Mouse (Mus musculus) forebrain, embryonic 11.5 days (tissue): ENCODE data around the gene Cdip1. TPM values are rescaled to one million over a fixed set of nuclear protein-coding genes. Genes with fewer than 3 reads are reported as not detected.

Experiments
- ATAC-seq: fragments of 200-750 bp; cut with Nextera tagmentation; replicated peaks from 2 replicates; pipeline ENCODE4 v1.8.0; 2017; ENCODE audit warnings: moderate TSS enrichment; ENCODE audit not compliant: low FRiP score
- DNase-seq: peaks from one replicate; pipeline ENCODE4 v3.0.0-alpha.2; 2017; ENCODE audit warnings: low spot score
- H3K27ac ChIP-seq: fragments of 300-500 bp; sonication (generic); 2 replicates; pipeline ENCODE4 v1.5.1; 2014; ENCODE audit warnings: low read depth, low read length
- H3K27me3 ChIP-seq: fragments of 300-500 bp; sonication (generic); 2 replicates; pipeline ENCODE4 v1.6.1; 2014; ENCODE audit warnings: mild to moderate bottlenecking, low read length, mixed read lengths; ENCODE audit not compliant: control insufficient read depth, insufficient read depth
- H3K36me3 ChIP-seq: fragments of 300-500 bp; sonication (generic); 2 replicates; pipeline ENCODE4 v1.6.1; 2014; ENCODE audit warnings: mild to moderate bottlenecking, low read length, moderate library complexity, mixed read lengths; ENCODE audit not compliant: control insufficient read depth, insufficient read depth
- H3K4me1 ChIP-seq: fragments of 300-500 bp; sonication (generic); replicated peaks from 2 replicates; pipeline ENCODE4 v1.6.1; 2014; ENCODE audit warnings: low read length, mixed read lengths; ENCODE audit not compliant: control insufficient read depth, insufficient read depth
- H3K4me2 ChIP-seq: fragments of 300-500 bp; sonication (generic); 2 replicates; pipeline ENCODE4 v1.6.1; 2014; ENCODE audit warnings: low read depth, mild to moderate bottlenecking, low read length, moderate library complexity, mixed read lengths; ENCODE audit not compliant: severe bottlenecking
- H3K4me3 ChIP-seq: fragments of 300-500 bp; sonication (generic); 2 replicates; pipeline ENCODE4 v1.5.1; 2014; ENCODE audit warnings: low read depth, low read length
- H3K9ac ChIP-seq: fragments of 300-500 bp; sonication (generic); 2 replicates; pipeline ENCODE4 v1.6.1; 2014; ENCODE audit warnings: low read length
- H3K9me3 ChIP-seq: fragments of 300-500 bp; sonication (generic); 2 replicates; pipeline ENCODE4 v1.6.1; 2016; ENCODE audit warnings: low read length, mixed read lengths; ENCODE audit not compliant: control insufficient read depth
- WGBS: fragments of 180-500 bp; shearing (Covaris S2); extraction: QIAGEN DNeasy Blood & Tissue Kit; methylation state at CpG from one replicate; pipeline ENCODE4 v1.1.7; 2014; 5-methylcytosine and 5-hydroxymethylcytosine counted together
- polyA plus RNA-seq: library from polyadenylated mRNA; unstranded; fragments of >200 nt; fragmentation: Nextera tagmentation; extraction: Ambion mirVana; gene quantifications from 2 replicates; pipeline ENCODE4 v1.2.1, GENCODE M21; 2014

Gene Cdip1
- polyA plus RNA-seq, 1 experiment from 2014 or later: 109 TPM

GRCm38 (mm10) chr16:4778940-4779339 is 11.2 kb downstream of the Cdip1 start:
- no peaks in the 10 kb centered on the region for H3K9me3 ChIP-seq
- WGBS: 95% methylated on average over 4 of the region's 4 CpGs
- no peaks in the 10 kb centered on the region for H3K27me3 ChIP-seq
- no peaks in the 10 kb centered on the region; the same call in 1 of the 2 replicates for H3K36me3 ChIP-seq
- H3K4me3 ChIP-seq: no peak overlapping the region
- DNase-seq: no peak
- no peak overlapping the region for H3K4me2 ChIP-seq
- no peak for ATAC-seq
- H3K4me1 ChIP-seq: no peaks in the 10 kb centered on the region
- H3K27ac ChIP-seq: no peak overlapping the region
- no peak overlapping the region for H3K9ac ChIP-seq

GRCm38 (mm10) chr16:4777905-4778609 is 12.0 kb downstream of the Cdip1 start:
- no peak overlapping the region for H3K4me3 ChIP-seq
- no peak for ATAC-seq
- H3K4me1 ChIP-seq: no peaks in the 10 kb centered on the region
- no peaks in the 10 kb centered on the region for H3K27me3 ChIP-seq
- no peaks in the 10 kb centered on the region for H3K36me3 ChIP-seq
- H3K9me3 ChIP-seq: no peaks in the 10 kb centered on the region
- no peak overlapping the region for H3K27ac ChIP-seq
- no peak overlapping the region for H3K4me2 ChIP-seq
- no peak overlapping the region for H3K9ac ChIP-seq
- DNase-seq: no peak
- WGBS: 91% methylated on average over 4 of the region's 4 CpGs

GRCm38 (mm10) chr16:4777171-4777904 is 12.8 kb downstream of the Cdip1 start:
- H3K27me3 ChIP-seq: no peaks in the 10 kb centered on the region
- no peak overlapping the region for H3K4me2 ChIP-seq
- DNase-seq (no peak), ATAC-seq (no peak)
- no peak overlapping the region for H3K4me3 ChIP-seq
- H3K9me3 ChIP-seq: no peaks in the 10 kb centered on the region
- no peaks in the 10 kb centered on the region for H3K4me1 ChIP-seq
- 100% methylated on average over 3 of the region's 3 CpGs for WGBS
- no peaks in the 10 kb centered on the region for H3K36me3 ChIP-seq
- no peak overlapping the region for H3K9ac ChIP-seq
- no peak overlapping the region for H3K27ac ChIP-seq

- Histone ChIP-seq H3K27me3 (no peaks in the 10 kb centered on the region), H3K9ac (no peak overlapping the region), H3K36me3 (peaks cover 10% of the 10 kb centered on the region), H3K4me1 (no peaks in the 10 kb centered on the region), H3K4me3 (no peak overlapping the region), H3K27ac (no peak overlapping the region), H3K9me3 (no peaks in the 10 kb centered on the region), H3K4me2 (no peak overlapping the region)
- no peak for ATAC-seq
- DNase-seq: no peak
- 79% methylated on average over 1 of the region's 1 CpGs for WGBS
These were observed 16.7 kb downstream of the Cdip1 start for GRCm38 (mm10) chr16:4773289-4773970.

GRCm38 (mm10) chr16:4768719-4769118 is 21.4 kb downstream of the Cdip1 start:
- WGBS: 97% methylated on average over 5 of the region's 5 CpGs
- ATAC-seq (no peak), DNase-seq (no peak)
- H3K27me3 ChIP-seq: no peaks in the 10 kb centered on the region
- no peak overlapping the region for H3K4me3 ChIP-seq
- no peak overlapping the region for H3K27ac ChIP-seq
- no peak overlapping the region for H3K9ac ChIP-seq
- H3K9me3 ChIP-seq: no peaks in the 10 kb centered on the region
- no peak overlapping the region for H3K4me2 ChIP-seq
- H3K4me1 ChIP-seq: no peaks in the 10 kb centered on the region
- peaks cover 33% of the 10 kb centered on the region for H3K36me3 ChIP-seq

- no peak overlapping the region for H3K27ac ChIP-seq
- no peaks in the 10 kb centered on the region for H3K9me3 ChIP-seq
- DNase-seq (no peak), ATAC-seq (no peak)
- H3K9ac ChIP-seq: no peak overlapping the region
- no peak overlapping the region for H3K4me2 ChIP-seq
- no peak overlapping the region for H3K4me3 ChIP-seq
- H3K36me3 ChIP-seq: peaks cover 33% of the 10 kb centered on the region
- WGBS: 85% methylated on average over 6 of the region's 6 CpGs
- H3K4me1 ChIP-seq: no peaks in the 10 kb centered on the region
- no peaks in the 10 kb centered on the region for H3K27me3 ChIP-seq
These were observed 22.9 kb downstream of the Cdip1 start for GRCm38 (mm10) chr16:4767012-4767790.

GRCm38 (mm10) chr16:4765852-4766251 is 24.2 kb downstream of the Cdip1 start:
- Histone ChIP-seq H3K27ac (no peak overlapping the region), H3K9me3 (no peaks in the 10 kb centered on the region), H3K27me3 (no peaks in the 10 kb centered on the region), H3K4me2 (no peak overlapping the region), H3K4me1 (no peaks in the 10 kb centered on the region), H3K9ac (no peak overlapping the region), H3K36me3 (peaks cover 33% of the 10 kb centered on the region), H3K4me3 (no peak overlapping the region)
- ATAC-seq: no peak
- DNase-seq: no peak
- 87% methylated on average over 2 of the region's 2 CpGs for WGBS

GRCm38 (mm10) chr16:4763276-4763675 is 26.8 kb downstream of the Cdip1 start:
- ATAC-seq: no peak
- H3K9me3 ChIP-seq: no peaks in the 10 kb centered on the region
- H3K4me2 ChIP-seq: no peak overlapping the region
- H3K4me3 ChIP-seq: no peak overlapping the region
- H3K9ac ChIP-seq: no peak overlapping the region
- peaks cover 22% of the 10 kb centered on the region for H3K36me3 ChIP-seq
- no peak overlapping the region for H3K27ac ChIP-seq
- H3K27me3 ChIP-seq: no peaks in the 10 kb centered on the region
- no peak for DNase-seq
- no peaks in the 10 kb centered on the region for H3K4me1 ChIP-seq
- WGBS: 57% methylated on average over 2 of the region's 2 CpGs
